Mouse (Mus musculus) heart, embryonic 14.5 days (tissue): ENCODE measurements around the gene Sfrp4. TPM values are rescaled to one million over a fixed set of nuclear protein-coding genes. Genes with fewer than 3 reads are reported as not detected.

ENCODE experiments used
- ATAC-seq: fragments of 200-750 bp; cut with Nextera tagmentation; 2 replicates; pipeline ENCODE4 v1.8.0; 2017; ENCODE audit warnings: low read depth, moderate TSS enrichment; ENCODE audit not compliant: insufficient number of reproducible peaks, insufficient read depth, low FRiP score
- H3K27ac ChIP-seq, 2 experiments: fragments of 200-500 bp in 1 of 2; fragments of 300-500 bp in 1 of 2; sonication (generic) in 1 of 2; replicated peaks in 1 of 2; 2 replicates each; pipeline ENCODE4 v1.5.1; 2012 to 2014; ENCODE audit warnings: low read depth in 2 of 2, low read length in 2 of 2, control low read depth in 1 of 2, mild to moderate bottlenecking in 1 of 2, mixed read lengths in 1 of 2; ENCODE audit not compliant: control insufficient read depth in 1 of 2, insufficient read depth in 1 of 2
- H3K27me3 ChIP-seq: fragments of 300-500 bp; sonication (generic); 2 replicates; pipeline ENCODE4 v1.6.1; 2014; ENCODE audit warnings: mild to moderate bottlenecking, low read length, control low read depth; ENCODE audit not compliant: control insufficient read depth, insufficient read depth
- H3K36me3 ChIP-seq: fragments of 300-500 bp; sonication (generic); 2 replicates; pipeline ENCODE4 v1.6.1; 2014; ENCODE audit warnings: mild to moderate bottlenecking, control low read depth, low read length, mixed read lengths; ENCODE audit not compliant: control insufficient read depth, insufficient read depth
- H3K4me1 ChIP-seq, 2 experiments: fragments of 200-500 bp in 1 of 2; fragments of 300-500 bp in 1 of 2; sonication (generic) in 1 of 2; 2 replicates each; pipeline ENCODE4 v1.6.1; 2012 to 2014; ENCODE audit warnings: low read length in 2 of 2, control low read depth in 1 of 2, mixed read lengths in 1 of 2; ENCODE audit not compliant: control insufficient read depth in 2 of 2, insufficient read depth in 2 of 2
- H3K4me2 ChIP-seq: fragments of 300-500 bp; sonication (generic); 2 replicates; pipeline ENCODE4 v1.6.1; 2014; ENCODE audit warnings: mild to moderate bottlenecking, low read length
- H3K4me3 ChIP-seq, 2 experiments: fragments of 200-500 bp in 1 of 2; fragments of 300-500 bp in 1 of 2; sonication (generic) in 1 of 2; 2 replicates each; pipeline ENCODE4 v1.5.1; 2012 to 2014; ENCODE audit warnings: low read length in 2 of 2, mild to moderate bottlenecking in 2 of 2, control low read depth in 1 of 2, low read depth in 1 of 2, moderate library complexity in 1 of 2; ENCODE audit not compliant: control insufficient read depth in 1 of 2, insufficient read depth in 1 of 2
- H3K9ac ChIP-seq: fragments of 300-500 bp; sonication (generic); 2 replicates; pipeline ENCODE4 v1.6.1; 2014; ENCODE audit warnings: mild to moderate bottlenecking, low read length
- H3K9me3 ChIP-seq: fragments of 300-500 bp; sonication (generic); 2 replicates; pipeline ENCODE4 v1.6.1; 2016; ENCODE audit warnings: low read length, control low read depth; ENCODE audit not compliant: control insufficient read depth
- WGBS: fragments of 180-500 bp; shearing (Covaris S2); extraction: QIAGEN DNeasy Blood & Tissue Kit; methylation state at CpG from one replicate; pipeline ENCODE4 v1.1.7; 2014; 5-methylcytosine and 5-hydroxymethylcytosine counted together
- polyA plus RNA-seq: library from polyadenylated mRNA; unstranded; fragments of >200 nt; fragmentation: Nextera tagmentation; extraction: Ambion mirVana; gene quantifications from 2 replicates; pipeline ENCODE4 v1.2.1, GENCODE M21; 2014

Sfrp4 gene
- polyA plus RNA-seq, 1 experiment from 2014 or later, result 0.72 TPM

DNA sequence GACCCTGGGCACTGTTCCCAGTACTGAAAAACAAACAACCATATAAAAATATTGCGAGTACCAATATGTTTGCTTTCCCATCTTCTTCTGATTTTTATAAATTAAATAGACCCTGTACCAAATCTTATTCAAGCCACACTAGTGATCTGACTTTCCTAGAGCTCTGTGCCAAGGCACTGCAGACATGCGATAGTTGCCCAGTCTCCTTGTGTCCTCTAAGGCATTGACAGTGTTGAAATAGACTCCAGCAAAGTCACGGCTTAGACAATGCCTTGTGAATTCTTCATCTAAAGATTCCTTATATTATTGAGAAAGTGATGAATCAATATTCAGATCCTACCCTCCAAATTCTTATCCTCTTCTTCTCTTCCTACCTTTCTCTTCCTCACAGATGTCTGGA is 51.1 kb downstream of the Sfrp4 start:
- Histone ChIP-seq H3K4me1 (no peaks in the 10 kb centered on the region), H3K27me3 (no peaks in the 10 kb centered on the region), H3K4me3 (no peak overlapping the region), H3K9ac (no peak overlapping the region), H3K36me3 (no peaks in the 10 kb centered on the region), H3K9me3 (no peaks in the 10 kb centered on the region), H3K27ac (no peak overlapping the region), H3K4me2 (no peak overlapping the region)
- 78% methylated on average over 3 of the region's 3 CpGs for WGBS
- no peak for ATAC-seq

DNA sequence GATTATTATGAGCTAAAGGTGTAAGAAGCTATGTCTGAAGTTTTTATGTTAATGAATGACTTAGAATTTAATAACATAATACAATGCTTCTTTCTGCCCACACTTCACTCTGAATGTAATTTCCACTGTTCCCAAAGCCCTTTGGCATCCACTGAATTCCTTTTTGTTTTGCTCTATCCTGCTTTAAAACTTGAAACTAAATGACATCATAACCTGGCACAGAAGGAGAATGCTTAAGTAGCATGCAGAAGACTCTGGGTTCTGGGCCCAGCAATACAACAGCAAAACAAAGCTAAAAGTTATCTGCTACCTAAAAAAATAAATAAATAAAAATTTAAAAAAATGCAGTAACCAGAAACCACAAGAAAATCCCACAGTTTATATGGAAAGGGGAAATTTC is 51.7 kb downstream of the Sfrp4 start:
- Histone ChIP-seq H3K4me2 (no peak overlapping the region), H3K9me3 (no peaks in the 10 kb centered on the region), H3K36me3 (no peaks in the 10 kb centered on the region), H3K9ac (no peak overlapping the region), H3K27ac (no peak overlapping the region), H3K4me1 (no peaks in the 10 kb centered on the region), H3K27me3 (no peaks in the 10 kb centered on the region), H3K4me3 (no peak overlapping the region)
- ATAC-seq, result no peak

Other genes with a start within 250 kb of the Sfrp4 start
- gene Stard3nl, start 227.3 kb upstream of the Sfrp4 start, polyA plus RNA-seq, result 74.0 and 84.6 TPM in 2 replicates
- 35.5 and 35.9 TPM in 2 replicates for gene Epdr1, start 3.2 kb upstream of the Sfrp4 start, polyA plus RNA-seq
- 0.51 and 0.82 TPM in 2 replicates for gene Nme8, start 74.7 kb downstream of the Sfrp4 start, polyA plus RNA-seq
- gene Gpr141, start 201.2 kb downstream of the Sfrp4 start, polyA plus RNA-seq, result 0.11 and 0.42 TPM in 2 replicates